ENCODE assay signal across 16 mouse cellular contexts in the genomic region with DNA sequence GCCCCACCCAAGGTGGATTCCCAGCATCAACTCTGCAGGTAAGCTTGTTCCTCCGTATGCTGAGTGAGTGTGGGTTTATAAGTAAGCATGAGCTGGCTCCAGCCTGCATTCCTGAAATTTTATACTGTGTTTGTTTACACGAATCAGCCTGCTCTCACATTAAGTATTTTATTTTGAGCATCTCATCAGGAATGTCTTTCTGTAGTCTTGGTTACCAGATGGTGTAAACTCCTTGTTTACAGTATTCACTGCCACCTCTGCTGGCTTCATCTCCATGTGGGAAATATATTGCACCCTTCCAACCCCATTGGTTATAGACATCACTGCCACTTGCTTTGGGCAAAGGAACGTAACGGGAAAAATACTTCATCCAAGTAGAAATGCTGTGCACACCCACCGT.
"Had no signal": no experiment of that assay in that cellular context is flagged by ENCODE, and none has a peak within 500 bp of the region (broad histone marks: within the 10 kb centered on the region; RNA-seq: fewer than 3 reads in every experiment).

No protein-coding gene starts in this region.

- H3K9me3 ChIP-seq: limb, embryonic 15.5 days; liver, embryonic 13.5 days; neural tube, embryonic 13.5 days; stomach, embryonic 15.5 days had no signal

- H3K36me3 ChIP-seq: limb, embryonic 15.5 days; liver, embryonic 13.5 days; neural tube, embryonic 13.5 days; stomach, embryonic 15.5 days had no signal

- H3K27ac ChIP-seq: kidney, postnatal 0 days; left cerebral cortex, adult 2 months; limb, embryonic 15.5 days; liver, embryonic 13.5 days; neural tube, embryonic 13.5 days; stomach, embryonic 15.5 days had no signal

- H3K4me3 ChIP-seq: left cerebral cortex, adult 2 months; limb, embryonic 15.5 days; liver, embryonic 13.5 days; neural tube, embryonic 13.5 days; stomach, embryonic 15.5 days had no signal

- DNase-seq: kidney, adult 11 months; kidney, adult 9 months; kidney, postnatal 4 days; liver, embryonic 13.5 days; liver, postnatal 0 days; retina, postnatal 1 day; right cerebral cortex, postnatal 4 days; thymus, adult 2 months; thymus, postnatal 25 days had no signal

- H3K4me1 ChIP-seq: limb, embryonic 15.5 days; liver, embryonic 13.5 days; neural tube, embryonic 13.5 days; stomach, embryonic 15.5 days had no signal

- ATAC-seq: liver, postnatal 0 days; midbrain, embryonic 16.5 days had no signal

- H3K4me2 ChIP-seq: limb, embryonic 15.5 days; liver, embryonic 13.5 days; midbrain, embryonic 11.5 days; neural tube, embryonic 13.5 days; stomach, embryonic 15.5 days had no signal

- H3K9ac ChIP-seq: limb, embryonic 15.5 days; liver, embryonic 13.5 days; liver, postnatal 0 days; neural tube, embryonic 13.5 days; stomach, embryonic 15.5 days had no signal

- H3K27me3 ChIP-seq: limb, embryonic 15.5 days; liver, embryonic 13.5 days; neural tube, embryonic 13.5 days; stomach, embryonic 15.5 days had no signal
